Mouse (Mus musculus) stomach, postnatal 0 days (tissue): Measurements from ENCODE around the gene Ltbp1.

Source experiments
- CTCF ChIP-seq: IDR thresholded peaks from 2 replicates; pipeline ENCODE4 v1.5.1; 2016; ENCODE audit warnings: antibody characterized with exemption, low read depth, mild to moderate bottlenecking, moderate library complexity
- EP300 ChIP-seq: optimal IDR thresholded peaks from 2 replicates; pipeline ENCODE3; 2016; ENCODE audit warnings: antibody characterized with exemption

DNA sequence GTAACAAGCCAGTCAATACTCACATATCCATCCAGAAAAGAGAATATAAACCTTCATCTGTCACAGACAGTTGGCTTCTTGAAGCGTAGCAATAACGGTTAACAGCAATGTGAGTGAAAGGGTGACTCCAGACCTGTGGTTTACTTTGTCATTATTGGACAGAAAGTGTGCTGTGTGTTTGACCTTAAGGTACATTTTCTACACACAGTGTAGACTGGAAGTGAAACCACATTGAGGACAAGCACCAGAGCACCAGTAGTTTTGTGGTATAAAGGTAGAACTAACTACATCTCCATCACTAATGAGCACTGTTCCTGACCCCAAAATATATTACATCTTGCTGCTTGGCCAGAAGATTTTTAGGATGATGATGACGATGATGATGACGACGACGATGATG, 326.9 kb downstream of the Ltbp1 start:
- TF ChIP-seq CTCF (no peak), EP300 (no peak)
